Mouse (Mus musculus) myocyte (in vitro differentiated cells): ENCODE data around the gene Mboat1.

Experiments
- CEBPB ChIP-seq: IDR thresholded peaks from 2 replicates; pipeline ENCODE4 v1.6.1; 2011; ENCODE audit warnings: mild to moderate bottlenecking, moderate library complexity; ENCODE audit not compliant: poor library complexity, insufficient read depth, severe bottlenecking
- E2F4 ChIP-seq: IDR thresholded peaks from one replicate; pipeline ENCODE4 v1.6.1; 2011; ENCODE audit warnings: mild to moderate bottlenecking, control low read depth, moderate library complexity; ENCODE audit not compliant: insufficient read depth
- MAX ChIP-seq: IDR thresholded peaks from one replicate; pipeline ENCODE4 v1.6.1; 2011; ENCODE audit warnings: low read depth, mild to moderate bottlenecking, control low read depth
- MYOD1 ChIP-seq, 3 experiments: IDR thresholded peaks; one replicate each; pipeline ENCODE4 v1.6.1; 2011; ENCODE audit warnings: control low read depth in 2 of 3, low read depth in 2 of 3, mild to moderate bottlenecking in 2 of 3, moderate library complexity in 1 of 3; ENCODE audit not compliant: insufficient read length in 2 of 3, control insufficient read depth in 1 of 3
- POLR2A ChIP-seq: IDR thresholded peaks from one replicate; pipeline ENCODE4 v1.6.1; 2011; ENCODE audit warnings: low read depth, mild to moderate bottlenecking, control low read depth, moderate library complexity; ENCODE audit not compliant: insufficient read length
- POLR2AphosphoS2 ChIP-seq: IDR thresholded peaks from one replicate; pipeline ENCODE4 v1.6.1; 2011; ENCODE audit warnings: low read depth, control low read depth; ENCODE audit not compliant: insufficient read length
- REST ChIP-seq: IDR thresholded peaks from one replicate; pipeline ENCODE4 v1.6.1; 2011; ENCODE audit warnings: mild to moderate bottlenecking, control low read depth, moderate library complexity; ENCODE audit not compliant: insufficient read depth, insufficient read length
- SRF ChIP-seq: IDR thresholded peaks from one replicate; pipeline ENCODE4 v1.6.1; 2011; ENCODE audit warnings: low read depth; ENCODE audit not compliant: control insufficient read depth, insufficient read length
- TCF12 ChIP-seq: IDR thresholded peaks from one replicate; pipeline ENCODE4 v1.6.1; 2011; ENCODE audit warnings: mild to moderate bottlenecking, control low read depth; ENCODE audit not compliant: poor library complexity, insufficient read depth, severe bottlenecking
- TCF3 ChIP-seq: IDR thresholded peaks from one replicate; pipeline ENCODE4 v1.6.1; 2011; ENCODE audit warnings: low read depth, control low read depth; ENCODE audit not compliant: insufficient read length
- USF1 ChIP-seq: IDR thresholded peaks from one replicate; pipeline ENCODE4 v1.6.1; 2011; ENCODE audit warnings: low read depth, mild to moderate bottlenecking, control low read depth, moderate library complexity

DNA sequence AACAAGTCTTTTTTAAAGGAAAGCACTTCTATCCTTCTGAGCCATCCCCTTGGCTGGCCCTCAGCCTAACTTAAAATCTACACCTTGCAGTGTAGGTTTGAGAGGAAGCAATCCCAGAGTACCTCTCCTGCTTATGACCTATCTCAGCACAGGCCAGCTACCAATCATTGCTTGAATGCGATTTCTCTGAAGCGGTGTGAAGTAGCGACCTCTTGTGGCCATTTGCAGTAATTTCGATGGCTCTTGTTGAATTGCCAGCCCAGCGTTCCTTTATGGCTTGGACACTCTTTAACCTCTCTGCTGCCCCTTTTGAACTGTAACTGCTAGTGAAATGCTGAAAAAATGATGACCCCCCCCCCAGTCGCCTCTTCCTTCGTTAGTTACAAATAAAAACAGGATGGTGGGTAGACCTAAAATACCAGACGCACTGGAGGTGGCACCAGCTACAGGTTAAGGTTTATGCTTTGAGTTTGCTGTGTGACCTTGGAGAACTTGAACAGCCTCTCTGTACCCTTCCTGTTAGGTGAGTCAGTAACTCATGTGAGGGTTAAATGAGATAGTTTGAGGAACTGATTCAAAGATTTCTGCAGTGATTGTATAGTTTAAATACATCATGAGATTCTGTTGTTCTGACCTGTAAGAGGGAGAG, 123.7 kb downstream of the Mboat1 start:
- TF ChIP-seq MYOD1 (IDR thresholded peaks at IDR 0.05; ENCODE audit: control insufficient read depth in 1 of 3, insufficient read length in 2 of 3, low read depth in 2 of 3) (no peak), MAX (no peak), POLR2A (no peak), TCF3 (no peak), REST (no peak), E2F4 (no peak), USF1 (no peak), TCF12 (no peak), CEBPB (no peak), SRF (no peak), POLR2AphosphoS2 (no peak)
